Mouse (Mus musculus) spleen, adult 2 months (tissue): ENCODE measurements around the gene Gm11111.

ENCODE experiments used
- CTCF ChIP-seq: fragments of 200-500 bp; IDR thresholded peaks from 2 replicates; pipeline ENCODE4 v1.5.1; 2011; ENCODE audit warnings: mild to moderate bottlenecking, inconsistent platforms; ENCODE audit not compliant: insufficient read depth, insufficient read length, insufficient replicate concordance; ENCODE audit errors: extremely low read depth
- POLR2A ChIP-seq: fragments of 200-500 bp; IDR thresholded peaks from 2 replicates; pipeline ENCODE4 v1.6.1; 2011; ENCODE audit warnings: low read depth, low read length, inconsistent platforms

DNA sequence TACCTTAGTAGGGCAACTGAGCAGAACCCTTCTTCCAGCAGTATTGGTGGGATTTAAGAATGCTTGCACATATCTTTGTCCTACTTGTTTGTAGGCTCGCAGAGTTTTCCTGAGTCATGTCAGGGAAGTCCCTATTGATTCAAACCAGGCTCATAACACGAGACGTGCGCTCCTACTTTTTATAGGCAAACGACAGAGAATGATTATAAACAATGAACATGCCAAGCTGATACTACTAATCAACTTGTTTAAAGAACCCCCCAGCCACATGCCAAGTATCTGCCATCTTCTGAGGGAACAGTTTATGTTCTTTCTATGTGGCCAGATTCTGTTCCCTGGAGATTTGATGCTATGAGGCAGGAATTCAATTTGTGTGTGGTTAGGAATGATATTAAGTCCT lies 28.3 kb downstream of the Gm11111 start:
- TF ChIP-seq CTCF (no peak), POLR2A (no peak)
